Mouse (Mus musculus) kidney, embryonic 16.5 days (tissue): ENCODE measurements at regions not wholly inside any gene's neighbourhood (a gene's known extent, or its start where the extent isn't known, plus 50 kb on each side); places are given as distances from the start of the nearest gene placed in this dataset.
A peak's percentile ranks its signal among the peaks of the same experiment; 100 is the strongest.

Experiments used
- ATAC-seq: fragments of 200-750 bp; cut with Nextera tagmentation; 2 replicates; pipeline ENCODE4 v1.8.0; 2017; ENCODE audit warnings: moderate TSS enrichment; ENCODE audit not compliant: low FRiP score, low TSS enrichment
- H3K27ac ChIP-seq: fragments of 300-500 bp; sonication (generic); 2 replicates; pipeline ENCODE4 v1.5.1; 2014; ENCODE audit warnings: low read length
- H3K27me3 ChIP-seq: fragments of 300-500 bp; sonication (generic); 2 replicates; pipeline ENCODE4 v1.6.1; 2014; ENCODE audit warnings: low read length, control low read depth, mixed read lengths; ENCODE audit not compliant: insufficient read depth
- H3K36me3 ChIP-seq: fragments of 300-500 bp; sonication (generic); 2 replicates; pipeline ENCODE4 v1.6.1; 2014; ENCODE audit warnings: low read length, control low read depth, mixed read lengths; ENCODE audit not compliant: insufficient read depth
- H3K4me1 ChIP-seq: fragments of 300-500 bp; sonication (generic); 2 replicates; pipeline ENCODE4 v1.6.1; 2014; ENCODE audit warnings: low read length, control low read depth, mixed read lengths; ENCODE audit not compliant: insufficient read depth
- H3K4me2 ChIP-seq: fragments of 300-500 bp; sonication (generic); replicated peaks from 2 replicates; pipeline ENCODE4 v1.6.1; 2014; ENCODE audit warnings: low read depth, low read length
- H3K4me3 ChIP-seq: fragments of 300-500 bp; sonication (generic); 2 replicates; pipeline ENCODE4 v1.5.1; 2014; ENCODE audit warnings: mild to moderate bottlenecking, low read length
- H3K9ac ChIP-seq: fragments of 300-500 bp; sonication (generic); replicated peaks from 2 replicates; pipeline ENCODE4 v1.6.1; 2014; ENCODE audit warnings: low read length
- H3K9me3 ChIP-seq: fragments of 300-500 bp; sonication (generic); 2 replicates; pipeline ENCODE4 v1.6.1; 2016; ENCODE audit warnings: low read length, control low read depth
- WGBS: fragments of 180-500 bp; shearing (Covaris S2); extraction: QIAGEN DNeasy Blood & Tissue Kit; methylation state at CpG from one replicate; pipeline ENCODE4 v1.1.7; 2014; 5-methylcytosine and 5-hydroxymethylcytosine counted together

GRCm38 (mm10) chr1:42504491-42504890 is 191.1 kb upstream of the Pou3f3 start:
- no peak overlapping the region for H3K4me3 ChIP-seq
- H3K9ac ChIP-seq, result no peak overlapping the region
- no peak overlapping the region for H3K4me2 ChIP-seq
- ATAC-seq, result no peak
- no peak overlapping the region for H3K27ac ChIP-seq
- H3K4me1 ChIP-seq, result no peaks in the 10 kb centered on the region
- no peaks in the 10 kb centered on the region for H3K27me3 ChIP-seq
- WGBS, result 71% methylated on average over 9 of the region's 9 CpGs
- H3K9me3 ChIP-seq, result no peaks in the 10 kb centered on the region
- H3K36me3 ChIP-seq, result no peaks in the 10 kb centered on the region

- 53% methylated on average over 10 of the region's 10 CpGs for WGBS
These were observed 190.4 kb upstream of the Pou3f3 start for GRCm38 (mm10) chr1:42505048-42505729.

DNA sequence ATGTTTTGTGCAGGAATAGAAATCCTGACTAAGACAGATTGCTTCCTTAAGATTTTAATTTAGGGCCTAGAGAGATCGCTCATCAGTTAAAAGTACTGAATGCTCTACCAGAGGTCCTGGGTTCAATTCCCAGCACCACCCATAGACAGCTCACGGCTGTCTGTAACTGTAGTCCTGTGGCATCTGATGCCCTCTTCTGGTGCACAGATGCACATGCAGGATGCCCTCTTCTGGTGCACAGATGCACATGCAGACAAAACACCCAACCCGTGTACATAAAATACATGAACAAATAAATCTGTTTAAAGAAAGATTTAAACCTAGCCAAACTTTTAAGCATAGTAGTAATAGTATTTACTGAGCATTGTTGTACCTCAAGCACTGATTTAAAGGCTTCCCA is 181.2 kb upstream of the Pou3f3 start:
- H3K4me1 ChIP-seq, result no peaks in the 10 kb centered on the region
- WGBS, result 91% methylated on average over 3 of the region's 3 CpGs

More at GRCm38 (mm10) chr1:42505048-42505729, 190.4 kb upstream of the Pou3f3 start:
- Histone ChIP-seq H3K4me2 (no peak overlapping the region), H3K4me3 (no peak overlapping the region), H3K4me1 (no peaks in the 10 kb centered on the region), H3K9ac (no peak overlapping the region), H3K27me3 (no peaks in the 10 kb centered on the region), H3K36me3 (no peaks in the 10 kb centered on the region), H3K9me3 (no peaks in the 10 kb centered on the region), H3K27ac (no peak overlapping the region)
- 0 out of 2 replicates have a peak, but pooled peaks have one; percentile 23 for ATAC-seq

GRCm38 (mm10) chr1:42524401-42524800 is 171.2 kb upstream of the Pou3f3 start:
- Histone ChIP-seq H3K27ac (peak overlapping the region; percentile 48; the same call in 1 of the 2 replicates), H3K9me3 (no peaks in the 10 kb centered on the region), H3K4me2 (no peak overlapping the region), H3K4me3 (no peak overlapping the region), H3K36me3 (no peaks in the 10 kb centered on the region), H3K4me1 (peaks cover 25% of the 10 kb centered on the region), H3K27me3 (no peaks in the 10 kb centered on the region), H3K9ac (no peak overlapping the region)
- no peak for ATAC-seq
- WGBS, result 42% methylated on average over 4 of the region's 4 CpGs

More for the DNA sequence above, 181.2 kb upstream of the Pou3f3 start:
- Histone ChIP-seq H3K4me3 (no peak overlapping the region), H3K4me2 (no peak overlapping the region), H3K27ac (no peak overlapping the region), H3K9ac (no peak overlapping the region), H3K36me3 (no peaks in the 10 kb centered on the region), H3K9me3 (0 out of 2 replicates have a peak, but pooled peaks cover 3% of the 10 kb centered on the region), H3K27me3 (no peaks in the 10 kb centered on the region)
- ATAC-seq, result no peak

DNA sequence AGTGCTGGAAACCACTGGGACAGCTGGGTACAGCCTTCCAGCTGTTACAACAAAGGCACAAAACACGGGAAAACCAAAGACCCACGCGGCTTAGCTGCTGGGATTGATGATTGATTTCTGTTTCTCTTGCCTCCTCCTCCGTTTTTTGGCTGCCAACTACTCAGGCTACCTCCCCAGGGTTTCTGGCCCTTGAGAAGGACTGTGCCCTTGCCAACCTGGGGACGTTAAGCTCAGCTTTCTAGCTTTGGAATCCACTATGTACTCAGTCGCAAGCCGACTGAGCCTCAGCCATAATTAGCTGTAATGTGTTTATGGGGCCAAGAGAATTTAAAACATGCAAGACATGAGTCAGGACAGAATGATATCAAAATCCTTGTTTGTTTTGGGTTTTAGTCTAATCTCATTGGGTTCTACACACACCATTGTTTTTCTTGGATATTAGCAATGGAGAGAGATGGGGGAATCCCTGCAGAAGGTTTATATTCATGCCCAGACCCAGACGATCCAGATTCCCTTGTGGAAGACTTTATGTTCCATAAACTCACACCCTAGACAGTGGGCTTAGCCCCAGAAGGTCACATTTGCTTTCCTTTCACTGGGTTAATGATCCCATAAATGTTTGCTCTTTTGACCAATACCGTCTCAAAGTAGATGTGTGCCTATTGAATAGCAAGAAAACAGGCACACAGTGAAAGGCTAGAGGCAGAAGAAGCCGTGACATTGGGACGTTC is 167.7 kb upstream of the Pou3f3 start:
- no peaks in the 10 kb centered on the region for H3K9me3 ChIP-seq
- WGBS, result 22% methylated on average over 11 of the region's 11 CpGs
- peak; percentile 73 for ATAC-seq
- H3K4me1 ChIP-seq, result peaks cover 25% of the 10 kb centered on the region
- no peak overlapping the region; the same call in 1 of the 2 replicates for H3K4me2 ChIP-seq
- no peak overlapping the region for H3K4me3 ChIP-seq
- H3K27me3 ChIP-seq, result no peaks in the 10 kb centered on the region
- no peak overlapping the region for H3K9ac ChIP-seq
- H3K36me3 ChIP-seq, result no peaks in the 10 kb centered on the region
- no peak overlapping the region for H3K27ac ChIP-seq

GRCm38 (mm10) chr1:42532908-42533307 is 162.7 kb upstream of the Pou3f3 start:
- Histone ChIP-seq H3K36me3 (no peaks in the 10 kb centered on the region), H3K27me3 (no peaks in the 10 kb centered on the region), H3K9ac (no peak overlapping the region), H3K9me3 (no peaks in the 10 kb centered on the region), H3K27ac (no peak overlapping the region), H3K4me1 (peaks cover 14% of the 10 kb centered on the region), H3K4me3 (no peak overlapping the region), H3K4me2 (no peak overlapping the region)
- 87% methylated on average over 6 of the region's 6 CpGs for WGBS
- ATAC-seq, result no peak

- ATAC-seq, result peak; percentile 21; the same call in 1 of the 2 replicates
- Histone ChIP-seq H3K9me3 (no peaks in the 10 kb centered on the region), H3K36me3 (no peaks in the 10 kb centered on the region), H3K4me2 (peak overlapping the region; percentile 48; the same call in 1 of the 2 replicates), H3K9ac (no peak overlapping the region), H3K27ac (peak overlapping the region; percentile 44; the same call in 1 of the 2 replicates), H3K27me3 (no peaks in the 10 kb centered on the region), H3K4me1 (peaks cover 23% of the 10 kb centered on the region), H3K4me3 (no peak overlapping the region)
- 72% methylated on average over 18 of the region's 18 CpGs for WGBS
These were observed 156.5 kb upstream of the Pou3f3 start for GRCm38 (mm10) chr1:42539066-42539539.

DNA sequence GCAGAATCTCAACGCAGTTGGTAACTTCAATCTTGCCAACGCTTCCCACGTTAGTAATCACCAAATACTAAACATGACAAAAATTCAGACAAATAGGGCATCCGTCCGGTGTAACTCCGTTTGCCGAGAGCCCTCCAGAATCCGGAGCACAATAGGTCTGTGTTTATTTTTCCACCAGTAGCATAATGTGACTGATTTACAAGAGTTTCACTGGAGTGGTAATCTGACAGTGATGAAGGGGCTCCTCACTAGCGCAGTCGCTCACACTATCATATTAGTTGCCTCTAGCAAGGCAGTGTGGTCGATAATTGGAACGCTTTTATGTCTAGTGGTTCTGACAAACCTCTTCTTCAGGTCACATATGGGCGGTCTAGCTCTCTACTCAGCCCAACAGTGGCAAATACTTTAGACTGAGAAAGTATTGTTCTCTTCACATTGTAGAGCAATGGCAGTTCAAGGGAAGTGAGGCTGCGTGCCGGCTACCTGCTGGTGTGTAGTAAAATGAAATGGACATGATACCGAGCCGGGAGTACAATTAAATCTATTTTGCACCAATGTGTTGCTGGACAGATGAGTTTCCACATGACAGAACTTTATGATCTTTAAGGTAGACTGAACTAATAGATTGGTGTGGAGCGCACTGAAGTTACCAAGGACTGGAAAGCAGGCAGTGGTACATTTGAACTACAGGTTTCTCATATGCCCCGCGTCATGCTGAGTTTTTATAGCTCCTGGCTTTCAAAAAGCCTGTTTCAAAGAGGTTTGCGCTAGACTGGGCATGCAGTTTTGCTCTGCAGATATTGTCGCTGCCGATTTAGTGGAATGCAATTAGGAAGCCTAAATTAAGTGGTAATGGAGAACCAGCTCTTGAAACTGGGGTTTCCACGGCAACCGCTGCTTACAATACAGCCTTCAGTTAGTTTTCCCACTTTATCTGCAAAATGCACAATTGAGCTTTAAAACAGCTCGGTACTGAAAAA is 155.7 kb upstream of the Pou3f3 start:
- H3K4me2 ChIP-seq, result peak overlapping the region; percentile 48
- ATAC-seq, result peak; percentile 76
- H3K4me3 ChIP-seq, result peak overlapping the region; percentile 17; the same call in 1 of the 2 replicates
- H3K9me3 ChIP-seq, result no peaks in the 10 kb centered on the region
- H3K27ac ChIP-seq, result peak overlapping the region; percentile 44; the same call in 1 of the 2 replicates
- H3K27me3 ChIP-seq, result no peaks in the 10 kb centered on the region
- no peaks in the 10 kb centered on the region for H3K36me3 ChIP-seq
- H3K4me1 ChIP-seq, result peaks cover 23% of the 10 kb centered on the region
- no peak overlapping the region for H3K9ac ChIP-seq
- 32% methylated on average over 26 of the region's 26 CpGs for WGBS

DNA sequence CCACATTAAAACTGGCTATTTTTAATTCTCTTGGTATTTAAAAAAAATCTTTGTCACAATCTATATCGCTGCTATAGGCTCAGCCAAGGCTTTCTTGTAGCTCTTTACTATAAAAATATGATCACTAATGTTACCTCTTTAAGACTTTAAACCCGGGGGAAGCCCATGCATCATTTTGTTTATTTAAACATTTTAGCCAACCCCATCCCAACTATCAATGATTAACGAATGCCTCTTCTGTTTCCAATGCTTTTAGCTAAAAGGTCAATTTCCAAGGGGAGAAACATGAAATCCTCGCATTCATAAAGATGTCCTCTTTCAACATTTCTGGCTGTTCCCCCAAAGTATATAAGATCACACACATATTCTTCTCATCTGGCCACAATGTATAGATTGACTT is 153.6 kb upstream of the Pou3f3 start:
- Histone ChIP-seq H3K36me3 (no peaks in the 10 kb centered on the region), H3K27me3 (no peaks in the 10 kb centered on the region), H3K4me1 (peaks cover 23% of the 10 kb centered on the region), H3K9ac (no peak overlapping the region), H3K4me3 (no peak overlapping the region), H3K27ac (no peak overlapping the region), H3K9me3 (no peaks in the 10 kb centered on the region), H3K4me2 (no peak overlapping the region)
- ATAC-seq, result no peak
- 69% methylated on average over 4 of the region's 4 CpGs for WGBS
